Mouse (Mus musculus): ENCODE data around the gene Efnb1. TPM values are rescaled to one million over a fixed set of nuclear protein-coding genes. Genes with fewer than 3 reads are reported as not detected.

Gene Efnb1
- polyA plus RNA-seq, 1 experiment from 2014 or later, result 36.5 TPM

Other genes with a start within 250 kb of the Efnb1 start
- gene Ophn1, start 245.1 kb upstream of the Efnb1 start, polyA plus RNA-seq (2015; fragmentation: Nextera tagmentation; extraction: Ambion mirVana), result 41.8 and 43.8 TPM in 2 replicates
- 19.2 and 21.9 TPM in 2 replicates for gene Yipf6, start 199.8 kb upstream of the Efnb1 start, polyA plus RNA-seq (2015; fragmentation: Nextera tagmentation; extraction: Ambion mirVana)
- gene Stard8, start 132.9 kb upstream of the Efnb1 start, polyA plus RNA-seq (2015; fragmentation: Nextera tagmentation; extraction: Ambion mirVana), result 4.4 and 5.1 TPM in 2 replicates

Data from midbrain, embryonic 13.5 days (tissue).